Mouse (Mus musculus) cortical plate, adult 2 months (tissue): Measurements from ENCODE around the gene Nelfb.

ENCODE experiments used
- CTCF ChIP-seq: fragments of 200-500 bp; IDR thresholded peaks from 2 replicates; pipeline ENCODE4 v1.5.1; 2011; ENCODE audit warnings: mild to moderate bottlenecking, control low read depth, low read length; ENCODE audit not compliant: insufficient read depth; ENCODE audit errors: extremely low read depth
- POLR2A ChIP-seq: fragments of 200-500 bp; IDR thresholded peaks from 2 replicates; pipeline ENCODE4 v1.6.1; 2011; ENCODE audit warnings: mild to moderate bottlenecking, low read length, control low read depth; ENCODE audit not compliant: insufficient read depth; ENCODE audit errors: extremely low read depth

GRCm38 (mm10) chr2:25221331-25221772 is 10.1 kb upstream of the Nelfb start:
- TF ChIP-seq CTCF (no peak), POLR2A (no peak; the same call in 1 of the 2 replicates)
